Mouse (Mus musculus) embryonic stem cell, embryonic (primary cell): Measurements from ENCODE around the gene Fam71d.

Experiments used
- CTCF ChIA-PET, 4 experiments: fragments of 300-600 bp in 2 of 4; fragments of 350-600 bp in 2 of 4; sonication (Branson Sonifier 250); formaldehyde crosslinking; loops; one replicate each; lab custom pipeline; 2022; ENCODE audit warnings: inconsistent platforms in 2 of 4; lab: Charles Lee
- POLR2A ChIA-PET, 4 experiments: fragments of 300-600 bp in 2 of 4; fragments of 350-600 bp in 2 of 4; sonication (Branson Sonifier 250); formaldehyde crosslinking; loops; one replicate each; lab custom pipeline; 2022; ENCODE audit warnings: antibody characterized with exemption in 4 of 4, inconsistent platforms in 1 of 4; lab: Charles Lee

Gene Fam71d

DNA sequence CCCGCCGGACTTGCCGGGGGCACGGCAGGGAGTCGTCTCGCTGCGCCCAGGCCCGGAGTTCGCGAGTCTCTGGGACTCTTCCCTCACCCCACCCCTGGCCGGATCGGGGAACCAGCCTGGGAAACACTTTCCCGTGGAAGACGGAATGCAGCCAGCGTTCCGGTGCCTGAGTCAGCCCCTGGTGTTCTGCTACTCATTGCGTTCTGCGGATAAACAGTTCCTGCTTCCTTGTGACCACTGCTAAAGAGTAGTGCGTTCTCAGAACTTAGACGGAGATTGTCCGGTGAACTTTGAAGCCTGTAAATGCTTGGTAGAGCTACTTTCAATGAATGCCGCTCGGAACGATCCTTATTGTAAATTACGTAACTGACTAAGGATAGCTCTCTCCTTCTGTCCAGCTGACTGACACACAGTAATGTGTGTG lies 58.1 kb downstream of the Fam71d start:
- POLR2A ChIA-PET, result interaction anchor here in 3 of 4 experiments (0.6 to 1.4 kb wide), 5 partner anchors 9 to 1681 kb away, joined by 3 to 5 read pairs (median 4); partner anchors contain the start of gene Atp6v1d (in 1 of the 3)
- CTCF ChIA-PET, result no interaction called here

GRCm38 (mm10) chr12:78761979-78762378 lies 70.6 kb downstream of the Fam71d start:
- POLR2A ChIA-PET, result no interaction called here

DNA sequence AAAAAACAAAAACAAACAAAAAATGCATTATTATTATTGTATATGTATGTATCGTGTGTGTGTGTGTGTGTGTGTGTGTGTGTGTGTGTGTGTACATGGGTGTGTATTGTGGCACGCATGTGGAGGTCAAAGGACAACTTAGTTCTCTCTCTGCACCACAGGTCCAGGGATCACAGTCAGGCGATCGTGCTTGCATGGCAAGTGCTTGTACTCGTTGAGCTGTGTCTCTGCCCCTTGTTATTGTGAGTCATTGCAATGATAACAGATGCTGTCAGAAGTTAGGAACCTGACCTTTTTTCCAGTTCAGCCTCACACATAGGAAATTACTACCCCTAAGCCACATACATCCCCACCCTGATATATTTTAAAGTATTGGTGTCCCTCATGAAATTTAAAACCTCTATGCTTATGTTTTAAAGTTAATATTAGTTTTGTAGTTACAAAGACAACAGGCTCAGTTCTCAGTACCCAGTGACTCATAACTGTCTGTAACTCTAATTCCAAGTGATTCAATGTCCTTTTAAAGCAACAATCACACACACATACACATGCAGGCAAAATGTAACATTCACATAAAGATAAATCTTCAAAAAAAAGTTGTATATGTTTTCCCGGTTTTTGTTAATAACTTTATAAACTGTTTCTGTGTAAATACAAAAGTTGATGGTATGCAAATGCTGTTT lies 77.8 kb downstream of the Fam71d start:
- CTCF ChIA-PET, result no interaction called here
- POLR2A ChIA-PET, result interaction anchor here in 1 of 4 experiments (0.6 to 1.3 kb wide), 2 partner anchors 11 to 148 kb away, joined by 3 to 4 read pairs; no protein-coding TSS in a partner anchor

More at GRCm38 (mm10) chr12:78761979-78762378, 70.6 kb downstream of the Fam71d start:
- CTCF ChIA-PET, result no interaction called here

DNA sequence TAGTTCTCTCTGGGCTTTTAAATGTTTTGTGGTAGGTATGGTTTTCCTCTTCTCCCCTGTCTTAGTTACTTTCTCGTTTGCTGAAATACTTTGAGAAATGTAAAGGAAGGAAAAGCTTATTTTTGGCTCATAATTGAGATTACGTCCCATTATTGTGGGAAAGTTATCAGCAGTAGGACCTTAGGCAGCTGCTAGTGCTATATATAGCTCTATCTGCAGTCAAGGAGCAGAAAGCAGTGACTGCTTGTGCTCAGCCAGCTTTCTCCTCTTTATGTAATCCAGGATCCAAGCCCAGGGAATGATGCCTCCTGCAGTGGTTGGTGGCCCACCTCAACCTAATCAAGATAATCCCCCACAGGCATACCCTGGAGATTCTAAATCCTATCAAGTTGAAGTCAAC lies 81.9 kb downstream of the Fam71d start:
- POLR2A ChIA-PET, result interaction anchor here in 1 of 4 experiments (1.1 kb wide), 1 partner anchor 29 kb away, joined by 4 read pairs; no protein-coding TSS in a partner anchor

GRCm38 (mm10) chr12:78777916-78778315 lies 86.6 kb downstream of the Fam71d start:
- POLR2A ChIA-PET, result interaction anchor here in 2 of 4 experiments (0.6 to 1.6 kb wide), 3 partner anchors 10 to 524 kb away, joined by 3 to 4 read pairs (median 4); partner anchors contain the start of gene Atp6v1d (in 1 of the 2)
- CTCF ChIA-PET, result interaction anchor here in 2 of 4 experiments (0.6 kb wide), 3 partner anchors 153 to 545 kb away, joined by 3 to 4 read pairs (median 3); no protein-coding TSS in a partner anchor

More for the DNA sequence above, 81.9 kb downstream of the Fam71d start:
- CTCF ChIA-PET, result no interaction called here

- ChIA-PET POLR2A (interaction anchor here in 2 of 4 experiments (0.6 to 1.6 kb wide), 3 partner anchors 11 to 523 kb away, joined by 3 to 4 read pairs (median 4); partner anchors contain the start of gene Atp6v1d (in 1 of the 2)), CTCF (interaction anchor here in 1 of 4 experiments (0.6 kb wide), 1 partner anchor 241 kb away, joined by 4 read pairs; no protein-coding TSS in a partner anchor)
Measured at GRCm38 (mm10) chr12:78778423-78779067, 87.2 kb downstream of the Fam71d start.
